11 mouse cellular contexts compared by ENCODE assay signal in genomic region chr5:148645191-148645681, GRCm38 (mm10).
DNase-seq lines count a peak whose midpoint lies in the region; ATAC-seq and TF ChIP-seq lines count a peak whose summit lies in the region.
"Had no signal": no experiment of that assay in that cellular context is flagged by ENCODE, and none has a peak within 500 bp of the region (broad histone marks: within the 10 kb centered on the region; RNA-seq: fewer than 3 reads in every experiment).

No protein-coding gene starts in this region.

- 11% methylated on average over 10 of the region's 10 CpGs for WGBS in kidney, adult 2 months
- 36% methylated on average over 10 of the region's 10 CpGs for WGBS in limb, embryonic 12.5 days
- 61% methylated on average over 10 of the region's 10 CpGs for WGBS in stomach, postnatal 0 days
- whole genome bisulfite sequencing in midbrain, embryonic 14.5 days = 79% methylated on average over 10 of the region's 10 CpGs

- no peak for TF ChIP-seq POLR2A in kidney, adult 2 months (IDR thresholded peaks at IDR 0.05; ENCODE audit: low read depth, low read length)

- no peak overlapping the region for H3K4me3 ChIP-seq in kidney, adult 2 months (ENCODE audit: insufficient read depth, low read depth, low read length)
- H3K4me3 ChIP-seq in limb, embryonic 12.5 days (replicated peaks) = no peak overlapping the region
- no peak overlapping the region for H3K4me3 ChIP-seq in stomach, postnatal 0 days (ENCODE audit: low read depth, low read length)
- no peak overlapping the region for H3K4me3 ChIP-seq in midbrain, embryonic 14.5 days (replicated peaks; ENCODE audit: low read depth, low read length)
- H3K4me3 ChIP-seq: heart, embryonic 13.5 days had no signal

- peaks cover 11% of the 10 kb centered on the region; the same call in 1 of the 2 replicates for H3K4me1 ChIP-seq in kidney, adult 2 months (ENCODE audit: control insufficient read depth, insufficient read depth, low read length)
- peaks cover 32% of the 10 kb centered on the region for H3K4me1 ChIP-seq in limb, embryonic 12.5 days (replicated peaks)
- no peaks in the 10 kb centered on the region for H3K4me1 ChIP-seq in stomach, postnatal 0 days (replicated peaks; ENCODE audit: control insufficient read depth, insufficient read depth)
- no peaks in the 10 kb centered on the region for H3K4me1 ChIP-seq in midbrain, embryonic 14.5 days (ENCODE audit: control insufficient read depth, insufficient read depth, low read length)

- H3K4me2 ChIP-seq in limb, embryonic 12.5 days = peak overlapping the region; percentile 25
- no peak overlapping the region for H3K4me2 ChIP-seq in stomach, postnatal 0 days (replicated peaks; ENCODE audit: low read depth)
- no peak overlapping the region for H3K4me2 ChIP-seq in midbrain, embryonic 14.5 days (ENCODE audit: low read length)
- H3K4me2 ChIP-seq: heart, embryonic 13.5 days had no signal

- H3K27ac ChIP-seq in kidney, adult 2 months (ENCODE audit: insufficient read depth, low read depth, low read length) = no peak overlapping the region; the same call in 1 of the 2 replicates
- peak overlapping the region; percentile 75 for H3K27ac ChIP-seq in limb, embryonic 12.5 days
- H3K27ac ChIP-seq in stomach, postnatal 0 days (replicated peaks) = no peak overlapping the region
- H3K27ac ChIP-seq in midbrain, embryonic 14.5 days (replicated peaks; ENCODE audit: low read depth, low read length) = no peak overlapping the region
- H3K27ac ChIP-seq: heart, embryonic 13.5 days had no signal

- peak; percentile 36 to 56 for DNase-seq in lung, adult 18-20 months
- no peak for DNase-seq in lung, postnatal 14 days
- peak; percentile 59 for DNase-seq in kidney, adult 2 months
- peak; percentile 43 for DNase-seq in stomach, postnatal 0 days (ENCODE audit: low spot score)
- no peak for DNase-seq in urinary bladder, postnatal 4 days (ENCODE audit: low spot score in 2 of 2)
- DNase-seq in midbrain, embryonic 14.5 days = no peak
- DNase-seq in frontal cortex, postnatal 10 days (ENCODE audit: low spot score in 2 of 2) = no peak
- DNase-seq: right cerebral cortex, postnatal 25 days had no signal

- H3K36me3 ChIP-seq in kidney, adult 2 months (ENCODE audit: control insufficient read depth, insufficient read depth, low read length) = no peaks in the 10 kb centered on the region
- no peaks in the 10 kb centered on the region for H3K36me3 ChIP-seq in limb, embryonic 12.5 days
- no peaks in the 10 kb centered on the region for H3K36me3 ChIP-seq in stomach, postnatal 0 days (ENCODE audit: control insufficient read depth, insufficient read depth, low read length)
- H3K36me3 ChIP-seq in midbrain, embryonic 14.5 days (ENCODE audit: control insufficient read depth, insufficient read depth, low read length) = no peaks in the 10 kb centered on the region
- H3K36me3 ChIP-seq: heart, embryonic 13.5 days had no signal

- H3K27me3 ChIP-seq in kidney, adult 2 months (replicated peaks; ENCODE audit: control insufficient read depth, insufficient read depth, low read length) = no peaks in the 10 kb centered on the region
- H3K27me3 ChIP-seq in limb, embryonic 12.5 days = no peaks in the 10 kb centered on the region
- H3K27me3 ChIP-seq in stomach, postnatal 0 days (ENCODE audit: control insufficient read depth, insufficient read depth, low read length) = no peaks in the 10 kb centered on the region
- no peaks in the 10 kb centered on the region for H3K27me3 ChIP-seq in midbrain, embryonic 14.5 days (ENCODE audit: control insufficient read depth, insufficient read depth, low read length)
- H3K27me3 ChIP-seq: heart, embryonic 13.5 days had no signal

- no peak for TF ChIP-seq EP300 in stomach, postnatal 0 days (optimal IDR thresholded peaks at IDR 0.05)

- no peak overlapping the region for H3K9ac ChIP-seq in limb, embryonic 12.5 days (replicated peaks)
- no peak overlapping the region for H3K9ac ChIP-seq in stomach, postnatal 0 days (ENCODE audit: low read length)
- no peak overlapping the region for H3K9ac ChIP-seq in midbrain, embryonic 14.5 days (replicated peaks; ENCODE audit: low read length)
- H3K9ac ChIP-seq: heart, embryonic 13.5 days had no signal

- H3K9me3 ChIP-seq in limb, embryonic 12.5 days = no peaks in the 10 kb centered on the region
- H3K9me3 ChIP-seq in stomach, postnatal 0 days (ENCODE audit: control insufficient read depth, low read length) = no peaks in the 10 kb centered on the region
- no peaks in the 10 kb centered on the region for H3K9me3 ChIP-seq in midbrain, embryonic 14.5 days (ENCODE audit: control insufficient read depth, low read length)
- H3K9me3 ChIP-seq: heart, embryonic 13.5 days had no signal

- TF ChIP-seq CTCF in kidney, adult 2 months (conservative IDR thresholded peaks at IDR 0.05; ENCODE audit: insufficient read depth, insufficient read length, low read depth, low read length) = no peak
- TF ChIP-seq CTCF in stomach, postnatal 0 days (IDR thresholded peaks at IDR 0.05; ENCODE audit: low read depth) = no peak

- ATAC-seq in limb, embryonic 12.5 days (ENCODE audit: insufficient number of reproducible peaks, insufficient read depth, low FRiP score, low TSS enrichment, low read depth) = peak; percentile 87
- ATAC-seq in stomach, postnatal 0 days (ENCODE audit: low FRiP score, low TSS enrichment) = peak; percentile 68
- no peak for ATAC-seq in midbrain, embryonic 14.5 days (ENCODE audit: low FRiP score, low TSS enrichment)
- ATAC-seq: forebrain, embryonic 16.5 days had no signal

Comparison
In these comparisons a context has a peak if more than half of its experiments do, and no peak if none do; other contexts are left out.
1. DNase-seq: peak in lung, adult 18-20 months (2 of 2), kidney, adult 2 months (single experiment) and stomach, postnatal 0 days (single experiment); none in lung, postnatal 14 days (single experiment), urinary bladder, postnatal 4 days (0 of 2), midbrain, embryonic 14.5 days (single experiment) and frontal cortex, postnatal 10 days (0 of 2).